Mouse (Mus musculus) heart, embryonic 11.5 days (tissue): ENCODE measurements around the gene Ankrd2. TPM values are rescaled to one million over a fixed set of nuclear protein-coding genes. Genes with fewer than 3 reads are reported as not detected.

Experiments used
- ATAC-seq: fragments of 200-750 bp; cut with Nextera tagmentation; replicated peaks from 2 replicates; pipeline ENCODE4 v1.8.0; 2017; ENCODE audit warnings: moderate library complexity; ENCODE audit not compliant: insufficient number of reproducible peaks, low FRiP score, low TSS enrichment
- H3K27ac ChIP-seq: fragments of 300-500 bp; sonication (generic); 2 replicates; pipeline ENCODE4 v1.5.1; 2014; ENCODE audit warnings: mild to moderate bottlenecking, low read depth, low read length
- H3K27me3 ChIP-seq: fragments of 300-500 bp; sonication (generic); 2 replicates; pipeline ENCODE4 v1.6.1; 2014; ENCODE audit warnings: mild to moderate bottlenecking, low read length, mixed read lengths; ENCODE audit not compliant: control insufficient read depth, insufficient read depth
- H3K36me3 ChIP-seq: fragments of 300-500 bp; sonication (generic); 2 replicates; pipeline ENCODE4 v1.6.1; 2014; ENCODE audit warnings: mild to moderate bottlenecking, low read length, moderate library complexity, mixed read lengths; ENCODE audit not compliant: control insufficient read depth, insufficient read depth
- H3K4me1 ChIP-seq: fragments of 300-500 bp; sonication (generic); 2 replicates; pipeline ENCODE4 v1.6.1; 2014; ENCODE audit warnings: low read length; ENCODE audit not compliant: control insufficient read depth, insufficient read depth
- H3K4me2 ChIP-seq: fragments of 300-500 bp; sonication (generic); 2 replicates; pipeline ENCODE4 v1.6.1; 2014; ENCODE audit warnings: mild to moderate bottlenecking, moderate library complexity
- H3K4me3 ChIP-seq: fragments of 300-500 bp; sonication (generic); 2 replicates; pipeline ENCODE4 v1.5.1; 2014; ENCODE audit warnings: low read depth, low read length
- H3K9ac ChIP-seq: fragments of 300-500 bp; sonication (generic); 2 replicates; pipeline ENCODE4 v1.6.1; 2014; ENCODE audit warnings: mild to moderate bottlenecking, low read depth, low read length, moderate library complexity
- H3K9me3 ChIP-seq: fragments of 300-500 bp; sonication (generic); replicated peaks from 2 replicates; pipeline ENCODE4 v1.6.1; 2016; ENCODE audit warnings: low read length; ENCODE audit not compliant: control insufficient read depth
- WGBS: fragments of 180-500 bp; shearing (Covaris S2); extraction: QIAGEN DNeasy Blood & Tissue Kit; methylation state at CpG from one replicate; pipeline ENCODE4 v1.1.7; 2014; ENCODE audit not compliant: insufficient replicate concordance; 5-methylcytosine and 5-hydroxymethylcytosine counted together
- polyA plus RNA-seq: library from polyadenylated mRNA; unstranded; fragments of >200 nt; fragmentation: Nextera tagmentation; extraction: Ambion mirVana; gene quantifications from 2 replicates; pipeline ENCODE4 v1.2.1, GENCODE M21; 2014

The Ankrd2 gene
- polyA plus RNA-seq, 1 experiment from 2014 or later = not detected

DNA sequence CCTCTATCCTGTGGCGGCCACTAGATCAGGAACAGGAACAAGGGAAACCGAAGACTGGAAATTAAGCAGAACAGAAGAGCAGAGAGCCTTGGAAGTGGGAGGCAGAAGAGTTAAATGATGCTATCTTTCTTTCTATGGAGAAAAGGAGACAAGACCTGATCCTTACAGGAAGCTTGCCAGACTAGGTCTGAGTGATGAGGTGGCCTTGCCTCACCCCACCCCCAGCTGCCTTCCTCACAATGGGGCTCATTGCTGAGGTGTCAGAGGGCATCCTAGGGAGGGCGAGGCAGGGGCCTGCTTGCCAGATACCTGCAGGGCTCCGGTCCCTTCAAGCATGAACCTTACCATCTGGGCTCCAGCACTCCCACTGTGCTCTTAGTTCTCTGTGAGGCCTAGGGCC, 16.1 kb downstream of the Ankrd2 start, which contains the start of gene 4933411K16Rik:
Gene 4933411K16Rik (plus strand): TSS at position 301 of the 400 bp plus-strand sequence.
- Histone ChIP-seq H3K4me3 (no peak within 1 kb of the TSS), H3K4me1 (no peaks in the 10 kb centered on the region), H3K36me3 (no peaks in the 10 kb centered on the region), H3K4me2 (no peak within 1 kb of the TSS), H3K9ac (no peak within 1 kb of the TSS), H3K9me3 (no peaks in the 10 kb centered on the region), H3K27me3 (no peaks in the 10 kb centered on the region), H3K27ac (no peak within 1 kb of the TSS)
- ATAC-seq = no peak
- 59% methylated on average over 4 of the region's 4 CpGs for WGBS

DNA sequence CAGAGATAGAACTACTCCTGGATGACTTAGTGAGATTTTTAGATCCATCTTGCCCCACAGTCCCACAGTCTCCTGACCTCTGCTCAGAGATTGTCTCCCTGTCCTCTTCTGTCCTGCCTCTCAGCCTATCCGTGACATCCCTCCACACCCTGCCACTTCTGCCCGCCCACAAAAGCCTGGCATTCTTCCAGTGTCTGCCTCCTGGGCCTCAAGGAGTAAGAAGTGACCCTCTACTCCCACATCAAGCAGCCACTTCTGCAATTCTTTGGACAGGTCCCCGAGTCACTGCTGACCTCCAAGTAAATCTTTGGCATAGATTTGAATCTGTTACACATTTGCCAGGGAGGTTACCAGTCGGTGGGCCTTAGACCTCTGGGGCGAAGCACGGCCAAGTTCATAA, 18.5 kb downstream of the Ankrd2 start:
- Histone ChIP-seq H3K27ac (no peak overlapping the region), H3K4me3 (no peak overlapping the region), H3K9me3 (no peaks in the 10 kb centered on the region), H3K9ac (no peak overlapping the region), H3K4me2 (no peak overlapping the region), H3K4me1 (no peaks in the 10 kb centered on the region), H3K27me3 (no peaks in the 10 kb centered on the region), H3K36me3 (no peaks in the 10 kb centered on the region)
- WGBS = 76% methylated on average over 6 of the region's 6 CpGs
- no peak for ATAC-seq

DNA sequence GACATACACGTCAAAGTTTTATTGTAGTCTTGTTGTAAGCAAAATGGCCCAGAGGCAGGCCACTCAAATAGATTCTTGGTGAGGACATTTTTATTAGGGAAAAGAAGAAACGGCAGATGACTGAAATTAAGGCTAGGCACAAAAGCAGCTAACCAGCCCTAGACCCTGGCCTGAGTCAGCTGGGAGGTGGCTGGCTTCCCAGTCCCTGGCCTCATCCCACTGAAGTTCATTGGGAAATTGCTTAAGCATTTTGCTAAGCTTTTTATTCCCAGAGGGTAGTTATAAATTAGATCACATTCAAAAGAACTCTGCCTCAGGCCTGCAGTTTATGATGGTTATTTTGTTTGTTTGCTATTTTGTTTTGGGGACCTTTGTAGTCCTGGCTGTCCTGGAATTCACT, 20.1 kb downstream of the Ankrd2 start:
- 75% methylated on average over 2 of the region's 2 CpGs for WGBS
- H3K4me2 ChIP-seq = no peak overlapping the region
- H3K27me3 ChIP-seq = no peaks in the 10 kb centered on the region
- H3K4me3 ChIP-seq = no peak overlapping the region
- H3K27ac ChIP-seq = no peak overlapping the region
- no peaks in the 10 kb centered on the region for H3K4me1 ChIP-seq
- ATAC-seq = no peak
- no peaks in the 10 kb centered on the region for H3K36me3 ChIP-seq
- H3K9ac ChIP-seq = no peak overlapping the region
- H3K9me3 ChIP-seq = no peaks in the 10 kb centered on the region

DNA sequence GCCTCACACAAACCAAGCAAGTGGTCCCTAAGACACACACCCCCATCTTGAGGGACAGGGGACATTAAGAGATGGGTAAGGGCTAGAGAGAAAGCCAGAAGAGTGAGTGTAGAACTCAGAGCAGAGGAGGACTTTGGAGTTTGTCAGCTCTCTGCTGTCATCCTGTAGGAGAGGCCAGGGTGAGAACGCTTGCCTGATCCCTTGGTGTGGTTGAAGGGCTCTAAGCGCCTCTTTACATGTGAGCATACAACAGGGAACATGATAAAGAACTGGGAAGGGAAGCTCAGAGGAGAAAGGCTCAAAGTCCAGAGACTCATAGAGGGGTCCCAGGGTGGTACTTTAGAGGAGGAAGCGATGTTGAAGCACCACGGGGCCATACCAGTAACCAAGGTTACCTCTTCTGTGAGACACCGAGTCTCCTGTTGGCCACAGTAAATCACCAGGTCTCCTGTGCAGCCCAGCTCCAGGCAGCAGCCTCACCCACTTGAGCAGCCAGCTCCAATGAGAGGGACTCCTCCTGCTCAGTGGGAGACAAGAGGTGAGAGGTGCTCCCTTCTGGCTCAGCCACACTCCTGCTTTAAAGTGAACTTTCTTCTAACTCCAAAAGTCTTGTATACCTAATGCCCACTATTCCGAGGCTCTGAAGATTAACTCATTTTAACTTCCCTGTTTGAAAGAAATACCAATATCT, 21.1 kb downstream of the Ankrd2 start:
- no peak overlapping the region for H3K4me3 ChIP-seq
- no peaks in the 10 kb centered on the region for H3K36me3 ChIP-seq
- no peaks in the 10 kb centered on the region for H3K27me3 ChIP-seq
- no peak overlapping the region for H3K9ac ChIP-seq
- no peaks in the 10 kb centered on the region for H3K9me3 ChIP-seq
- ATAC-seq = no peak
- 60% methylated on average over 6 of the region's 6 CpGs for WGBS
- H3K27ac ChIP-seq = no peak overlapping the region
- no peaks in the 10 kb centered on the region for H3K4me1 ChIP-seq
- H3K4me2 ChIP-seq = no peak overlapping the region

DNA sequence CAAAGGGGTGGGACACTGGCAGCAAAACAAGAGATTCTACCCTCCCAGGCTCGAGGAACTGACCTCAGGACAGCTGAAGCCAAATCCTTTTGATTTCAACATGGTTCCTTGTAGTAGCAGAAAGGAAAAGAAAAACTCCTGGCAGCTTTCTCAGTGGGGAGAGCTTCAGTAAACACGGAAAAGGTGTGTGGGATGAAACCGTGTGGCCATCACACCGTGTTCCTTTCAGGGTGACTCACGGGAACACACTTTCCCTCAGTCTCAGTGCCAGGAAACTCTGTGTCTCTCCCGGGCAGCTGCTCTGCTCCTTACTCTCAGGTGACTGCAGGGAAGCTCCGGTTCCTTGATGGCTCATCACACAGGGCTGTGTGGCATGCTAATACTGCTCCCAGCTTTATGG, 22.6 kb downstream of the Ankrd2 start:
- no peaks in the 10 kb centered on the region for H3K4me1 ChIP-seq
- no peak overlapping the region for H3K9ac ChIP-seq
- H3K9me3 ChIP-seq = no peaks in the 10 kb centered on the region
- no peak overlapping the region for H3K4me3 ChIP-seq
- H3K27me3 ChIP-seq = no peaks in the 10 kb centered on the region
- no peak for ATAC-seq
- H3K27ac ChIP-seq = no peak overlapping the region
- H3K36me3 ChIP-seq = no peaks in the 10 kb centered on the region
- WGBS = 70% methylated on average over 7 of the region's 7 CpGs
- no peak overlapping the region for H3K4me2 ChIP-seq

DNA sequence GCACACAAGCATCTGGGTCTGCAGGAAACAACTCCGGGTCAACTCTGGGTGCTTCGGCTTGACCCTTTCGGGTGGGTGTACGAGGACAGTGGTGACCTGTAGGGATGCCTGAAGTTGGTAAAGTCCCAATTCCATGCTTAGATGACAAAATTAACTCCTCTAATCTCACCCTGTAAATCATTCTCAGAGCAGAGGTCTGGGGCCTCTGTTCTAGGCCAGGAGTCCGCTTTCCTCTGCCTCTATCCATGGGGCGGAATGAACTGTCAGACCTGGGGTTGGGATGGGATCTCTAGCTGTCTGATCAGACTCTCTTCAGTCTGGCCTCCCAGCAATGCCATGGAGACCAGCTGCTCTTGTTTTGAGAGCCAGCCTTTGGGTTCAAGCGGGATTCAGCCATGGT, 25.6 kb downstream of the Ankrd2 start:
- no peak overlapping the region for H3K4me3 ChIP-seq
- no peak overlapping the region for H3K4me2 ChIP-seq
- no peaks in the 10 kb centered on the region for H3K36me3 ChIP-seq
- H3K4me1 ChIP-seq = no peaks in the 10 kb centered on the region
- no peak for ATAC-seq
- H3K9me3 ChIP-seq = no peaks in the 10 kb centered on the region
- H3K27me3 ChIP-seq = no peaks in the 10 kb centered on the region
- WGBS = 83% methylated on average over 7 of the region's 7 CpGs
- no peak overlapping the region for H3K27ac ChIP-seq
- no peak overlapping the region for H3K9ac ChIP-seq

DNA sequence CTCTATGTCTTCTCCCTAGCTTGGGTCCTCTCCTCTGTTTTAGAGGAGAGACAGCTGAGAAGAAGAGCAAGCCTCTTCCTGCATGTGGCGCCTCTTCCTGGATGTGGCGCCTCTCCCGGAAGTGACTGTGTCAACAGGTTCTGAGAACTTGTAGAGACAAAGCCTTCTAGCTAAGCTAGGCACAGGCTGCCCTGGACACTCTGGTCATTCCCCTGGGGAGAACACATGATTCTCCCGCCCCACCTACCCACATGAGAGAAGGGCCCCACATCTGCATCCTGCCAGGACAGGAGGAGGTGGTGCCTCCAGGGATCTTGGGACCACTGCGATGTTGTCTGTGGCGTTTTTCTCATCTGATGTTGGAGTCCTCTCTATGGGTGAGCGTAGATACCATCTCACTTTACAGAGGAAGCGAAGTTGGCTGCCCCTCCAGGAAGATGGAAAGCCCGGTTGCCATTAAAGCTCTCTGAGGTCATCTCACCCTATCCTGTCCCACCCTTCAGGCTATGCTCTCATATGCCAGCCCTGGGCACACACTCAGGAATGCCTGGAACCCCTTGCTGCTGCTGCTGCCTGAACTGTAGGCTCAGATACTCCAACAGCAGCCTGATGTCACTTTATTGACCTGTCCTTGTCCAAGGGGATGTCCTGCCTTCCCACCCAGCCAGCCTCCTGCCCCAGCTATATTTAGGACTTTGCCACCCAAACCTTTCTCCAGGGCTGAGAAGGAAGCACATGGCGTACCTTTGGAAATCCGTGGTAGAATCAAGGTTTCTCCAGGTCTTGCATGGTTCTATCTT, 32.8 kb downstream of the Ankrd2 start:
- Histone ChIP-seq H3K4me1 (no peaks in the 10 kb centered on the region), H3K36me3 (no peaks in the 10 kb centered on the region), H3K27ac (no peak overlapping the region), H3K9me3 (no peaks in the 10 kb centered on the region), H3K4me3 (no peak overlapping the region), H3K9ac (no peak overlapping the region), H3K4me2 (no peak overlapping the region), H3K27me3 (no peaks in the 10 kb centered on the region)
- WGBS = 75% methylated on average over 11 of the region's 11 CpGs
- ATAC-seq = no peak; the same call in 1 of the 2 replicates

DNA sequence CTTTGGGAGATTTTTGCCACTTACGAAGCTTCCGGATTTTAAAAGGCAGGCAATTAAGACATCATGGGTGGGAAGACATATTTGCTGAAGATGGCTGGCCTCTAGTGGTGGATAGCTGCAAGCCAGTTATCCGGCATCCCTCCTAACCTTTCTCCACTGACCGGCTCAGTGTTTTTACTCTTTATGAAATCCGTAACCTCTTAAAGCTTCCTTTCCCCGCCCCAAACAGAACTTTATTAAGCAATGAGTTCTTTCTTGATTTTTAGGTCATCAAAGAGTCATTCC, 33.4 kb downstream of the Ankrd2 start:
- Histone ChIP-seq H3K4me2 (no peak overlapping the region), H3K36me3 (no peaks in the 10 kb centered on the region), H3K9ac (no peak overlapping the region), H3K9me3 (no peaks in the 10 kb centered on the region), H3K4me3 (no peak overlapping the region), H3K4me1 (no peaks in the 10 kb centered on the region), H3K27me3 (no peaks in the 10 kb centered on the region), H3K27ac (no peak overlapping the region)
- no peak for ATAC-seq
- 54% methylated on average over 6 of the region's 6 CpGs for WGBS

DNA sequence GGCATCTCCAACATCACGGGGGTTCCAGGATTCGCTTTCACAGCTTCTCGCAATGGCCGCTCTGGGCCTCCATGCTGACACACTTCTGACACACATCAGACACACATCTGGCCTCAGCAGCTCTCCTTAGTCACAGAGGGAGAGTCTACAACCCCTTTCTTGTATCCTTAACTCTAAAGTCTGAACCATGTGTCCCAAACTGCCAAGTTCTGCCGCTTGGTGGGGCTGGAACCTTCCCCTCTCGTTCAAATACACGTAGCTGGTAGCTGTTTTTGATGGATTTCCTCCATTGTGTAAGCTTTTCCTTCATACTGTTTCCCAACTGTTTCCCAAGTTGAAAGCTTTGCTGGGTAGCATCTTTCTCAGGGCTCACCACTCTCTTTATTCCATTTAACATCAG, 35.4 kb downstream of the Ankrd2 start:
- H3K9me3 ChIP-seq = no peaks in the 10 kb centered on the region
- H3K27me3 ChIP-seq = no peaks in the 10 kb centered on the region
- 71% methylated on average over 7 of the region's 7 CpGs for WGBS
- no peak overlapping the region for H3K4me2 ChIP-seq
- ATAC-seq = no peak
- H3K4me1 ChIP-seq = no peaks in the 10 kb centered on the region
- no peak overlapping the region for H3K27ac ChIP-seq
- H3K36me3 ChIP-seq = no peaks in the 10 kb centered on the region
- H3K4me3 ChIP-seq = no peak overlapping the region
- H3K9ac ChIP-seq = no peak overlapping the region
